Mouse (Mus musculus) liver, adult 2 months (tissue): ENCODE measurements around the gene Art2b. TPM values are rescaled to one million over a fixed set of nuclear protein-coding genes. Genes with fewer than 3 reads are reported as not detected.
"Not testable (repeated sequence)": the region's sequence is repeated elsewhere in the genome, so short reads cannot be mapped to it uniquely, and the experiment has no call there.

ENCODE experiments used
- DNase-seq: peaks from one replicate; pipeline ENCODE4 v3.0.0-alpha.2; 2011; ENCODE audit warnings: low read depth, low spot score; ENCODE audit errors: extremely low read depth
- H3K27ac ChIP-seq: fragments of 200-500 bp; replicated peaks from 2 replicates; pipeline ENCODE4 v1.5.1; 2012; ENCODE audit warnings: low read depth, mild to moderate bottlenecking, control low read depth, inconsistent platforms, low read length; ENCODE audit not compliant: insufficient read depth
- H3K27me3 ChIP-seq: fragments of 200-500 bp; 2 replicates; pipeline ENCODE4 v1.6.1; 2012; ENCODE audit warnings: mild to moderate bottlenecking, moderate library complexity, low read length, inconsistent platforms; ENCODE audit not compliant: control insufficient read depth, insufficient read depth
- H3K36me3 ChIP-seq: fragments of 200-500 bp; 2 replicates; pipeline ENCODE4 v1.6.1; 2012; ENCODE audit warnings: low read length, inconsistent platforms; ENCODE audit not compliant: control insufficient read depth, insufficient read depth
- H3K4me1 ChIP-seq: fragments of 200-500 bp; 2 replicates; pipeline ENCODE4 v1.6.1; 2011; ENCODE audit warnings: low read length; ENCODE audit not compliant: control insufficient read depth, insufficient read depth
- H3K4me3 ChIP-seq: fragments of 200-500 bp; 2 replicates; pipeline ENCODE4 v1.5.1; 2011; ENCODE audit warnings: low read depth, mild to moderate bottlenecking, control low read depth, low read length, moderate library complexity; ENCODE audit not compliant: insufficient read depth
- H3K79me2 ChIP-seq: fragments of 200-500 bp; 2 replicates; pipeline ENCODE4 v1.6.1; 2012; ENCODE audit warnings: inconsistent platforms, mild to moderate bottlenecking, low read length, moderate library complexity; ENCODE audit not compliant: control insufficient read depth, insufficient read depth
- H3K9ac ChIP-seq: fragments of 200-500 bp; 2 replicates; pipeline ENCODE4 v1.6.1; 2012; ENCODE audit warnings: low read depth, mild to moderate bottlenecking, control low read depth, inconsistent platforms, low read length
- CTCF ChIP-seq: fragments of 200-500 bp; IDR thresholded peaks from 2 replicates; pipeline ENCODE4 v1.5.1; 2011; ENCODE audit warnings: low read depth, low read length, control low read depth
- POLR2A ChIP-seq: fragments of 200-500 bp; IDR thresholded peaks from 2 replicates; pipeline ENCODE4 v1.6.1; 2011; ENCODE audit warnings: low read length, control low read depth; ENCODE audit not compliant: insufficient read depth; ENCODE audit errors: extremely low read depth
- WGBS: fragments of 180-500 bp; shearing (Covaris S2); methylation state at CpG from one replicate; pipeline ENCODE4 v1.1.7; 2018; 5-methylcytosine and 5-hydroxymethylcytosine counted together
- polyA plus RNA-seq: library from polyadenylated mRNA; depleted of rRNA; stranded (reverse); fragments of >200 nt; gene quantifications from 2 replicates; pipeline ENCODE4 v1.2.3, GENCODE M21; 2012
- total RNA-seq: library from RNA; depleted of rRNA; stranded (reverse); fragments of >200 nt; gene quantifications from 2 replicates; pipeline ENCODE4 v1.2.3, GENCODE M21; 2014

Gene Art2b
- total and polyA plus RNA-seq, 2 experiments = 0.75 to 1.2 TPM

DNA sequence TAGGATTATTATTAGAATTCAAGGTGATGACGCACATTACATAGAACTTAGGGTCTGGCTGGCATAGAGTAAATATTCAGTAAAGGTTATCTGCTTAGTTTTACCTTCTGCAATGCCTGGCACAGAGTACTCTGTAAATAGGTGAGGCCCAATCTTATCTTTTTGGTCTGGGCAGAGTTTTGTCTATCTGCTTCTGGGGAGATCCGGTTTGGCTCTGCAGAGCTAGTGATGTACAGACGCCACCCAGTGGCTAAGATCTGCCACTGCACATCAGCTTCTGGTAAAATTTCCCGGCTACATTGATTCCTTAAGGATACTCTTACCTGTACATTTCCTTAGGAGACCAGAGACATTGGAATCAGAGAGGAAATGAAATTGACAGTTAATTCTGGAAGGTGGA lies 35.0 kb upstream of the Art2b start:
- peaks cover 15% of the 10 kb centered on the region for H3K4me1 ChIP-seq
- DNase-seq = peak; percentile 85
- TF ChIP-seq CTCF (peak; percentile 75), POLR2A (no peak)
- 6% methylated on average over 4 of the region's 4 CpGs for WGBS
- H3K4me3 ChIP-seq = no peak overlapping the region
- no peaks in the 10 kb centered on the region for H3K36me3 ChIP-seq
- H3K27ac ChIP-seq = no peak overlapping the region
- no peaks in the 10 kb centered on the region for H3K27me3 ChIP-seq
- no peaks in the 10 kb centered on the region for H3K79me2 ChIP-seq
- H3K9ac ChIP-seq = no peak overlapping the region

DNA sequence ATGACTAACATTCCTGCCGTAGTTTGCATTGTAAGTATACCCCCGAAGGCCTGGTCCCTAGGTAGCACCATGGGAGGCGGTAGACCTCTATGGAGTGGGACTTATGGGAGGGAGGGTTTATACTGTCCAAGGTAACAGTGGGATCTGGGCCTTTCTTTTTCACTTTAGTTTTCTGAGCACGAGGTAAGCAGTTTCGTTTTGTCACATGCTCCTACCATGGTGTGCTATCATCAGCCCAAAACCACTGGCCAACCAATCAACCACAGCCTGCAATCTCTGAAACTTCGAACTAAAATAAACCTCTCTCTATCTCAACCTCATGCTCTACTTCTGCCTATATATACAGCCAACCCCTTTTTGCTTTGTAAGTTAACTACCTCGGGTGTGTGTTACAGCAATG lies 32.9 kb upstream of the Art2b start:
- TF ChIP-seq POLR2A (no peak), CTCF (no peak)
- Histone ChIP-seq H3K9ac (no peak overlapping the region), H3K27ac (no peak overlapping the region), H3K4me3 (no peak overlapping the region), H3K4me1 (peaks cover 18% of the 10 kb centered on the region), H3K36me3 (no peaks in the 10 kb centered on the region), H3K27me3 (no peaks in the 10 kb centered on the region), H3K79me2 (no peaks in the 10 kb centered on the region)
- WGBS = 89% methylated on average over 7 of the region's 7 CpGs
- DNase-seq = peak; percentile 34

DNA sequence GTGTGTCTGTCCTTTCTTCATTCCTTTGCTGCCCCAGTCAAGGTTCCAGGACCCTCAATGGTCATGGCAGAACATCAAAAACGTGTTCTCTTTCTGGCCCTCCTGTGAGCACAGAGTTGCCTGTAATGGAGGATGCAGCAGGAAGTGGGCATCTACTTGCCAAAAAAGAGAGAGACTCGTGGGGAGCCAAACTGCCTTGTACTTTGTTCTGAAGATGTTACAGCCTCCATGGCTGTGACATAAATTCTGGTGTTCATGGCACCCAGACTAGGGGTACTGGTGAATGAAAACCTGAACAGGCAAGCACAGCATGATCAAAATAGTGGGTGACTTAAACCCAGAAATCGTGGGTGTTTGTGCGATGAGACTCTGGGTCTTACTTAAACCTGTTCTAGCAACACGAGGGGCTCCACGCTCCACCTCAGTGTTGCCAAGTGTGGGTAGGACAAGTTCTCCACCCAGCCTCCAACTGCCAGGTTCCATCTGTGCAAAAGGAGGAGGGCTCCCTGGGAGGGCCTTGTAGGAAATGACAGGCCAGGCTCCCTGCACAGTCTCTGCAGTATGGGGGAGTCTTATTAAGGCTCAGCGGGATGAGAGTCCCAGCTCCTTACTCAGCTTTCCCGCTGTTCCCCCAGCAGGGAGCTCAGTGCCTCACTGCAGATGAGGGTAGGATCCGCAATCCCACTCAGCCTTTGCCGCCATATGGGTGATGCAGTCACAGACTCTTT lies 32.2 kb upstream of the Art2b start:
- peak overlapping the region; percentile 62; the same call in 1 of the 2 replicates for H3K27ac ChIP-seq

DNA sequence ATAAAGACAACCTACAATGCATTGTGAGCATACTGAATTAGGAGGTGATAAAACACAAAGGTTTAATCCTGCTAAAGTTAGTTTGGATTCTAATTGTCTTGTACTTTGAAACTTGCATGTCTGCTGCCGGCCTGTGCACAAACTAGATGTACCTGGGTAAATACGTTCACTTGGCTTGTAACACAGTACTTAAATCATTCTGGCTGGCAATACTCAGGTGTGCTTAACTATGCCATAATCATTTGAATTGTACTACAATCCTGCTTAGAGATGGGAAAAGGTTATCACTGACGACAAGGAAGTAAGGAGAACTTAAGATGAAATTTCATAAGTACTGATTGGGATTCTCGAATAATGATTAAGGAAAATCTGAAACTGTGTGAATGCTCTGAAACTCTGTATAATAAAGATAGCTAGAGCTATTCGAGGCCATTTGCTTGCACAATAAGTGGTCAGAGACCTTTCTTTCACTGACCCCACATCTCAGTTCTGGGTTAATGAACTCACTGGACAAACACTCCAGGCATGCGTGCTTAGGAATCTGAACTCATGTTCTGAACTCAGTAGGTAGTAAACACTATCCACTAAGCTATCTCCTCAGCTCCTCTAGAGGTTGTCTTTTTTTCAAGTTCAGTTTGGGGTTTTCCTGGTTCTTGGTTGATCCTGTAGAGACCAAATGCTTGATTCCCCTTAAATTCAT lies 30.9 kb upstream of the Art2b start:
- Histone ChIP-seq H3K4me3 (no peak overlapping the region), H3K9ac (no peak overlapping the region), H3K79me2 (no peaks in the 10 kb centered on the region), H3K27me3 (no peaks in the 10 kb centered on the region), H3K36me3 (no peaks in the 10 kb centered on the region), H3K27ac (peak overlapping the region; percentile 62), H3K4me1 (peaks cover 20% of the 10 kb centered on the region)
- 15% methylated on average over 6 of the region's 6 CpGs for whole genome bisulfite sequencing
- peak; percentile 99 for DNase-seq
- TF ChIP-seq CTCF = no peak
- TF ChIP-seq POLR2A = no peak

More for the DNA sequence above, 32.2 kb upstream of the Art2b start:
- Histone ChIP-seq H3K4me1 (peaks cover 19% of the 10 kb centered on the region), H3K27me3 (no peaks in the 10 kb centered on the region), H3K9ac (no peak overlapping the region), H3K79me2 (no peaks in the 10 kb centered on the region), H3K36me3 (no peaks in the 10 kb centered on the region), H3K4me3 (no peak overlapping the region)
- TF ChIP-seq POLR2A (no peak), CTCF (no peak)
- 85% methylated on average over 10 of the region's 10 CpGs for WGBS
- no peak for DNase-seq

DNA sequence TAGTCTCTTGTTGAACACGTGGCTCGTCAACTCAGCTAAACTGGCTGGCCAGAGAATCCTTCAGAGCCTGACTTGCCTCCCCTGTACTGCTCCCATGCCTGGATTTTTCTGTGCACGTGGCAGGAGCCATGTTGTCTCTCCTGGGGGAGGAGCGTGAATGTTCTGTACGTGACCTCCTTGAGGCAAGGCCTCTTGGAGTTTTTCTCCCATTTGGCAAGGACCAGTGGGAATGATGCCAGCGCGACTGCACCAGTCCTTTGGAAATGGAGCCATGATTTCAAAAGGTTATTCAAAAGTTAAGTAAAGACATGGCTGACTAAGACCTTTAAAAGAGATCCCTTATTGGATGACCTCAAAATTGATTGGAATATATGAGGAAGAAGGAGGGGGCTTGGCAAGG lies 30.0 kb upstream of the Art2b start:
- no peaks in the 10 kb centered on the region for H3K27me3 ChIP-seq
- TF ChIP-seq POLR2A = no peak
- no peak for TF ChIP-seq CTCF
- DNase-seq = peak; percentile 95
- no peaks in the 10 kb centered on the region for H3K36me3 ChIP-seq
- peaks cover 20% of the 10 kb centered on the region for H3K4me1 ChIP-seq
- H3K9ac ChIP-seq = no peak overlapping the region
- H3K79me2 ChIP-seq = no peaks in the 10 kb centered on the region
- no peak overlapping the region for H3K4me3 ChIP-seq
- H3K27ac ChIP-seq = peak overlapping the region; percentile 62
- 19% methylated on average over 7 of the region's 7 CpGs for WGBS

DNA sequence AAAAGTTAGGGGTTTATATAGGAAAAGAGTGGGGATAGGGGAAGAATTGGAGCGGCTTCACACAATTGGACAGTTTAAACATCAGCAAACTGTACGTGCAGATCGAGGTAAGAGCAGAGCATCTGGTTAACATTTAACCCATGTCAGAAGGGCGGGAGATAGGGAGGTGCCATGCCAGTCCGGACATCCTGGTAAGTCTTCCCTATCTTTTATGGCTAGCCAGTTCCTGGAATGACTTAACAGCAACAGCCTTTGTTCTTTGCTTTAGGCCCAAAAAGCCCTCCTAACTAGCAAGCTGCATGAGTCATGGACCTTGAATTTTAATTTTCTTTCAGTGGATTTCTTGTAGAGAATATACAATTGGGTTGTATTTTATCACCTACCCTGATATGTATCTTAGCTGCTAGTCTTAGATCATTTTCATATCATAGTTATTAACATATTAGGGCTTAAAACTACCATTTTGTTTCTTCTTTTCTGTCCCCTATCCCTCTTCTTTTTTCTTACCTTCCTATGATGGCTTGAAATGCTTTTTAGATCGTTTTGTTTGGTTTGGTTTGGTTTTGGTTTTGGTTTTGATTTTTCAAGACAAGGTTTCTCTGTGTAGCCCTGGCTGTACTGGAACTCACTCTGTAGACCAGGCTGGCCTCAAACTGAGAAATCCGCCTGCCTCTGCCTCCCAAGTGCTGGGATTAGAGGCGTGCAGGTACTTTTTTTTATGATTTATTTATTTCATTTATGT lies 27.6 kb upstream of the Art2b start:
- WGBS = 30% methylated on average over 8 of the region's 8 CpGs
- peak; percentile 83 for DNase-seq
- not testable (repeated sequence) for H3K9ac ChIP-seq

More for the DNA sequence above, 27.6 kb upstream of the Art2b start:
- H3K4me3 ChIP-seq, H3K36me3 ChIP-seq, H3K27me3 ChIP-seq, H3K79me2 ChIP-seq: not testable (repeated sequence)
- H3K4me1 ChIP-seq = peaks cover 19% of the 10 kb centered on the region
- peak overlapping the region; percentile 50; the same call in 1 of the 2 replicates for H3K27ac ChIP-seq
